Mouse (Mus musculus): ENCODE measurements around the gene Aldh3b3. TPM values are rescaled to one million over a fixed set of nuclear protein-coding genes. Genes with fewer than 3 reads are reported as not detected.
"Not testable (repeated sequence)": the region's sequence is repeated elsewhere in the genome, so short reads cannot be mapped to it uniquely, and the experiment has no call there.

Aldh3b3 gene
- polyA plus RNA-seq, 1 experiment: 0.07 TPM

DNA sequence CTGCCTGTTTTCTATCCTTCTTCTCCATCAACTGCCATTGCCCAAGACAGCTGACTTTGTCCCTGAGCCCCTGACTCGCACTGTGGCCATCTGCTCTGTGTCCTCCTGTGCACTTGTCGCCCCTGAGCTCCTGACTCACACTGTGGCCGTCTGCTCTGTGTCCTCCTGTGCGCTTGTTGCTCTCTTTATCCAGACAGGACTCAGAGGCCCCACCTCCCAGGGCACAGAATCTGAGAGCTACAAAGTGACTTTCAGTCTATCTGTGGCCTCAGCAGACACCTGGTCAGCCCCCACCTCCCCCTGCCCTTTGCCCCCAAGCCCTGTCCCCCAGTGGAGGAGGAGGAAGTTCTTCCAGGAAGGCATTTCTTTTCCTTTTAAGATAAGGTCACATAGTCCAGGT is 2.6 kb upstream of the Aldh3b3 start:
- no peak for TF ChIP-seq POLR2A (IDR thresholded peaks at IDR 0.05; ENCODE audit: low read depth, low read length)
- no peak for TF ChIP-seq CTCF (IDR thresholded peaks at IDR 0.05; ENCODE audit: extremely low read depth, insufficient read depth, insufficient read length, insufficient replicate concordance)
- Histone ChIP-seq H3K4me1 (ENCODE audit: control insufficient read depth, insufficient read depth, insufficient read length) (no peaks in the 10 kb centered on the region), H3K27me3 (ENCODE audit: control insufficient read depth, insufficient read depth, low read length) (no peaks in the 10 kb centered on the region), H3K27ac (ENCODE audit: insufficient read depth, low read length) (no peak overlapping the region), H3K36me3 (ENCODE audit: control insufficient read depth, insufficient read depth, low read length) (no peaks in the 10 kb centered on the region), H3K4me3 (ENCODE audit: extremely low read depth, insufficient read depth, insufficient read length) (no peak overlapping the region)
- WGBS: 89% methylated on average over 4 of the region's 4 CpGs
- DNase-seq (ENCODE audit: low read depth in 1 of 2, low spot score in 2 of 2): no peak

DNA sequence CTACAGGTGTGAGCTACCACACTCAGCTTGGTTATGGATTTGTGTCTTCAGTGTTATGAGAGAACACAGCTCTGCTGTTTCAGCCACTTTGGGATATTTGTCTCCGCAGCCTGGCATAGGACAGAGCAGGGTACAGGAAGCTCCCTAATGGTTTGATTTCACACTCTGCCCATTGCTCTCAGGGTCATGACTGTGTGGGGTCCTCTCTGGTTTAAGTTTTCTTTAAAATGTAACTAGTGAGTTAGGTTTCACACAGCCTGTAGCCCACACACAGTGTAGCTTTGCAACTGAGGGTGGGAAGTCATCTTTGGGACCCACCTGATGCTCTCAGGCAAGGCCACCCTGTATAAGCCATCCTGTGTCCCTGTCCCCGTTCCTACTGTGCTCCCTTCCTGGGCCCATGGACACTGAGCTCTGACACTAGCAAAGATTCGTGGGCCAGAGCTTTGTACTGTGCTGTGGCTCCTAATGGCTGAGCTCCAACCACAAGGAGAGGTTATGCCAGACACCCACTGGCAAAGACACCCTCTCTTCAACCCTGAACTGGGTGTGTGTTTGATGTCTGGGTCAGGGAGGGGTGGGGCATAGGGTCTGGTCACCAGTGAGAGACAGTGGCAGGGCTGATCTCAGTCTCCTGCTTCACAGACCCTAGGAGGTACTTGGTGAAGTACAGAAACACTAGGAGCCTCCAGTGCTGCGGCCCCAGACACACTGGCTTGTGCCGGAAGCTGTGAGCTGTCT is 979 bp upstream of the Aldh3b3 start:
- not testable (repeated sequence) for H3K36me3 ChIP-seq (ENCODE audit: control insufficient read depth, insufficient read depth, low read length); H3K27me3 ChIP-seq (ENCODE audit: control insufficient read depth, insufficient read depth, low read length); H3K27ac ChIP-seq (ENCODE audit: insufficient read depth, low read length); H3K4me3 ChIP-seq (ENCODE audit: extremely low read depth, insufficient read depth, insufficient read length); H3K4me1 ChIP-seq (ENCODE audit: control insufficient read depth, insufficient read depth, insufficient read length); DNase-seq (ENCODE audit: low read depth in 1 of 2, low spot score in 2 of 2)
- 86% methylated on average over 5 of the region's 5 CpGs for WGBS

DNA sequence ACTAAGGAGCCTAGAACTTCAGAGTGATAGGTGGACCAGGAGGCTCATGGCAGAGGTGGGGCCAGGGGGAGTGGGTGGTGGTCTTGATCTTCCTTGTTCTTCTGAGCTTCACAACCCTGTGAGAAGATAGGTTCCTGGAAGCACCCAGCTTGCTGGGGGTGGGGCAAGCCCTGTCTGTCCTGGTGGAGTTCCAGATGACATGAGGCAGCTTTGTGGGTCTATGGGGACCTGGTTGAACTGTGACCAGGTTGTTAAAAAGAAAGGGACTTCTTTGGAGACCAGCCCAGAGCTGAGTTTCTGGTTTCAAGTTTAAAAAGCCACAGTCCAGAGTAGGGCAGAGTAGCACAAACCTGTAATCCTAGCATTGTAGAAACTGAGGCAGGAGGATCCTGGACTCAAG is 585 bp downstream of the Aldh3b3 start:
- Histone ChIP-seq H3K27ac (ENCODE audit: insufficient read depth, low read length) (no peak overlapping the region), H3K36me3 (ENCODE audit: control insufficient read depth, insufficient read depth, low read length) (no peaks in the 10 kb centered on the region), H3K4me3 (ENCODE audit: extremely low read depth, insufficient read depth, insufficient read length) (no peak overlapping the region), H3K4me1 (ENCODE audit: control insufficient read depth, insufficient read depth, insufficient read length) (no peaks in the 10 kb centered on the region), H3K27me3 (ENCODE audit: control insufficient read depth, insufficient read depth, low read length) (no peaks in the 10 kb centered on the region)
- TF ChIP-seq CTCF (IDR thresholded peaks at IDR 0.05; ENCODE audit: extremely low read depth, insufficient read depth, insufficient read length, insufficient replicate concordance) (no peak), POLR2A (IDR thresholded peaks at IDR 0.05; ENCODE audit: low read depth, low read length) (no peak)
- DNase-seq (ENCODE audit: low read depth in 1 of 2, low spot score in 2 of 2): no peak

DNA sequence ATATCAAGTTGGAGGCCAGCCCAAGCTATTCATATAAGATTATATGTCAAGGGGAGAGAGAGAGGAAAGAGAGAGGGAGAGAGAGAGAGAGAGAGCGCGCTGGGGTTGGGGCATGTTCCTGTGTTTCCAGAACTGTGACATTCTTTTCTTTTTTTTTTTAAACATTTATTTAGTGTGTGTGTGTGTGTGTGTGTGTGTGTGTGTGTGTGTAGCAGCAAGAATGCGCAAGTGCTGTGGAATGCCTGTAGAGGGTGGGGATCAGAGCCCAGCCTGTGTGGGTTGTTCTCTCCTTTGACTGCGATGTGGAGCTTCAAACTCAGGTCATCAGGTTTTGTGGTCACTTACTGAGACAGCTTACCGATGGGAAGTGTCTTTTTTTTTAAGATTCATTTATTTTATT is 1.8 kb downstream of the Aldh3b3 start:
- DNase-seq (ENCODE audit: low read depth in 1 of 2, low spot score in 2 of 2): no peak
- Histone ChIP-seq H3K4me3 (ENCODE audit: extremely low read depth, insufficient read depth, insufficient read length) (no peak overlapping the region), H3K27me3 (ENCODE audit: control insufficient read depth, insufficient read depth, low read length) (no peaks in the 10 kb centered on the region), H3K36me3 (ENCODE audit: control insufficient read depth, insufficient read depth, low read length) (no peaks in the 10 kb centered on the region), H3K27ac (ENCODE audit: insufficient read depth, low read length) (no peak overlapping the region), H3K4me1 (ENCODE audit: control insufficient read depth, insufficient read depth, insufficient read length) (no peaks in the 10 kb centered on the region)
- no peak for TF ChIP-seq POLR2A (IDR thresholded peaks at IDR 0.05; ENCODE audit: low read depth, low read length)
- 70% methylated on average over 5 of the region's 5 CpGs for WGBS

DNA sequence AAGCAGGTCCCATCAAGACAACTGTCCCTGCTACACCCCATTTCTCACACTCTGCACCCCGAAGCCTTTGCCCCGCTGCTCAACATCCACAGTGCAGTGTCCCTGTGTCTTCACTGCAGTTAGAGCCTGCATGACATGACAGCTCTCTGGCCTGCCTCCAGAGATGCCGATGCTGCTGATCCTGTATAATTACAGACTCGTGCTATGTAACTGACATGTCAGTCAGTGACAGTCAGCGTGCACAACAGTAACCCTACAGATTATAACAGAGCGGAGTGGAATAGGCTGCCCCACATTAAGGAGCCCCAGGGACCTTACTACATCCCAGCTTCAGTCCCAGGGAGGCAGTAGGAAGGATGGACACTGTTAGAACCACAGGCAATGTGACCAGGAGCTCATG is 3.4 kb downstream of the Aldh3b3 start:
- 93% methylated on average over 6 of the region's 6 CpGs for WGBS
- not testable (repeated sequence) for H3K27me3 ChIP-seq (ENCODE audit: control insufficient read depth, insufficient read depth, low read length); H3K27ac ChIP-seq (ENCODE audit: insufficient read depth, low read length); H3K4me1 ChIP-seq (ENCODE audit: control insufficient read depth, insufficient read depth, insufficient read length); H3K4me3 ChIP-seq (ENCODE audit: extremely low read depth, insufficient read depth, insufficient read length); DNase-seq (ENCODE audit: low read depth in 1 of 2, low spot score in 2 of 2); H3K36me3 ChIP-seq (ENCODE audit: control insufficient read depth, insufficient read depth, low read length)

DNA sequence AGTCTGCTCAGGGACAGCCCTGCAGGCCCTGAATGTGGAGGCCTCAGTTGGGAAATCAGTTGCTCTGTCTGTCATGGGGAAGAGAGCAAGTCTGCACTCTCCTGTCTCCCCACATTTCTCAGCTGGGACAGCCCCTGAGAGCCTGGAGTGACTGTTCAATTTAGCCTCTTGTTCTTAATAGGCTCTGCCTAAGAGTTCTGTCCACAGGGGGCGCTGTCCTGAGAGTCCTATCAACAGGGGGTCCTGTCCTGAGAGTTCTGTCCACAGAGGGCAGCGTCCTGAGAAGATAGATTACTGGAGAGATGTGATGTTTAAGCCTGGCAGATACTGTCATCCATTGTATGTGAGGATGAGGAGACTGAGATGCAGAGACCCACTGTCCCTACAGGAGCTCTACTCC is 4.0 kb downstream of the Aldh3b3 start:
- H3K27me3 ChIP-seq (ENCODE audit: control insufficient read depth, insufficient read depth, low read length): no peaks in the 10 kb centered on the region
- 29% methylated on average over 2 of the region's 2 CpGs for WGBS

DNA sequence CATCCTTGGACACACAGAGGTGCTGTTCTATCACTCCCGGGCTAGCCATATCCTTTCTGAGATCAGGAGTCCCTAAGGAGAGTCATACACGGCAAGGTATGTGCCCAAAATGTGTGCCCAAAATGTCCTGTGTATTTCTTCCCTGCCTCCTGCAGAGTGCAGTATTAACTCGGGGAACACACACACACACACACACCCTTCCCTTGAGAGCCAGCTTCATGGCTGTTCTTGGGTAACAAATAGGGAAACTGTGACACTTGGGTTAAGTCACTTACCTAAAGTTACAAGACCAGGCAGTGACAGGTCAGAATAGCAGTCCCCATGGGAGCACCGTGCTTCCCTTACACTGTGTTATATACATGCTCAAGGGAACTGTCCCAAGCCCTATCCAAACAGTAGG is 5.6 kb downstream of the Aldh3b3 start:
- TF ChIP-seq CTCF (IDR thresholded peaks at IDR 0.05; ENCODE audit: extremely low read depth, insufficient read depth, insufficient read length, insufficient replicate concordance): no peak
- TF ChIP-seq POLR2A (IDR thresholded peaks at IDR 0.05; ENCODE audit: low read depth, low read length): no peak
- H3K4me3 ChIP-seq (ENCODE audit: extremely low read depth, insufficient read depth, insufficient read length): no peak overlapping the region
- 70% methylated on average over 4 of the region's 4 CpGs for WGBS
- no peak overlapping the region for H3K27ac ChIP-seq (ENCODE audit: insufficient read depth, low read length)
- H3K4me1 ChIP-seq (ENCODE audit: control insufficient read depth, insufficient read depth, insufficient read length): no peaks in the 10 kb centered on the region
- H3K27me3 ChIP-seq (ENCODE audit: control insufficient read depth, insufficient read depth, low read length): no peaks in the 10 kb centered on the region
- H3K36me3 ChIP-seq (ENCODE audit: control insufficient read depth, insufficient read depth, low read length): no peaks in the 10 kb centered on the region
- DNase-seq (ENCODE audit: low read depth in 1 of 2, low spot score in 2 of 2): no peak

More for the DNA sequence above, 4.0 kb downstream of the Aldh3b3 start:
- TF ChIP-seq CTCF (IDR thresholded peaks at IDR 0.05; ENCODE audit: extremely low read depth, insufficient read depth, insufficient read length, insufficient replicate concordance): no peak
- TF ChIP-seq POLR2A (IDR thresholded peaks at IDR 0.05; ENCODE audit: low read depth, low read length): no peak
- Histone ChIP-seq H3K4me3 (ENCODE audit: extremely low read depth, insufficient read depth, insufficient read length) (no peak overlapping the region), H3K36me3 (ENCODE audit: control insufficient read depth, insufficient read depth, low read length) (no peaks in the 10 kb centered on the region), H3K4me1 (ENCODE audit: control insufficient read depth, insufficient read depth, insufficient read length) (no peaks in the 10 kb centered on the region), H3K27ac (ENCODE audit: insufficient read depth, low read length) (no peak overlapping the region)
- DNase-seq (ENCODE audit: low read depth in 1 of 2, low spot score in 2 of 2): no peak
